Mouse (Mus musculus) megakaryocyte progenitor cell, adult 5-6 weeks (primary cell): Measurements from ENCODE around the gene Gm4216. TPM values are rescaled to one million over a fixed set of nuclear protein-coding genes. Genes with fewer than 3 reads are reported as not detected.
"Not testable (repeated sequence)": the region's sequence is repeated elsewhere in the genome, so short reads cannot be mapped to it uniquely, and the experiment has no call there.

ENCODE experiments used
- ATAC-seq: replicated peaks from 2 replicates; pipeline ENCODE4 v1.8.0; 2016; ENCODE audit warnings: mild to moderate bottlenecking, moderate TSS enrichment, inconsistent platforms; ENCODE audit not compliant: poor library complexity
- total RNA-seq, 2 experiments: library from RNA; stranded (forward) in 1 of 2; stranded (reverse) in 1 of 2; fragments of 157-497, 149-512 nt in 1 of 2; fragments of 200-1000 nt in 1 of 2; gene quantifications; 2 replicates each; pipeline versions ENCODE4 v1.2.3 to v1.2.4; 2015 to 2017

Gm4216 gene
- total RNA-seq (2015) (not detected in 2 replicates), total RNA-seq (2017) (not detected in 2 replicates)

DNA sequence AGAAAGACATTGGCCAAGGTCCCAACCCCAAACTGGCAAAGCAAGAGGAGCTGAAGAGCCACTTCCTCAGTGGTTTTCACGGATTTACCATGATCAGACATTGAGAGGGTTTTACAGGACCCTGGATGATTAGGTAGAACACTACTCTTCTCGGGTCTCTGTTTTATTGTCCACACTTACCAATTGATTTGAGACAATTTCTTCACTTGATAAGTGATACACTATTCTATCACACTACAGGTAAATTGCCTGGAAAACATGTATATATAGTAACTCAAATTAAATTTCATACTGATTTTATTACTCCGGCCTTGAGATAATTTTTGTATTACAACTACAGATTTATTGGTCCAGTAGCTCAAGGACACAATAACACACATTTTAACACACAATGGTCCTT lies at the start of gene Gm4216:
Gm4216 (minus strand) TSS at position 101 of the 400 bp plus-strand sequence.
- not testable (repeated sequence) for ATAC-seq

DNA sequence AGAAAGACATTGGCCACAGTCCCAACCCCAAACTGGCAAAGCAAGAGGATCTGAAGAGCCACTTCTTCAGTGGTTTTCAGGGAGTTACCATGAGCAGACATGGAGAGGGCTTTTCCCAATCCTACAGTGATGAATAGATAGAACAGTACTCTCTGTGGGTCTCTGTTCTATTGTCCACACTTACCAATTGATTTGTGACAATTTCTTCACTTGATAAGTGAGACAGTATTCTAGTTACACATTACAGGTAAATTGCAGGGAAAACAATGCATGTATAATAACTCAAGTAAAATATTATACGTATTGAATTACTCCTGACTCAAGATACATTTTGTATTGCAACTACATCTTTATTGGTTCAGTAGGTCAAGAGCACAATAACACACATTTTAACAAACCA lies 47.6 kb upstream of the Gm4216 start, which contains the start of gene Gm8720:
Gm8720 (minus strand) TSS at position 101 of the 400 bp plus-strand sequence.
- ATAC-seq: not testable (repeated sequence)

DNA sequence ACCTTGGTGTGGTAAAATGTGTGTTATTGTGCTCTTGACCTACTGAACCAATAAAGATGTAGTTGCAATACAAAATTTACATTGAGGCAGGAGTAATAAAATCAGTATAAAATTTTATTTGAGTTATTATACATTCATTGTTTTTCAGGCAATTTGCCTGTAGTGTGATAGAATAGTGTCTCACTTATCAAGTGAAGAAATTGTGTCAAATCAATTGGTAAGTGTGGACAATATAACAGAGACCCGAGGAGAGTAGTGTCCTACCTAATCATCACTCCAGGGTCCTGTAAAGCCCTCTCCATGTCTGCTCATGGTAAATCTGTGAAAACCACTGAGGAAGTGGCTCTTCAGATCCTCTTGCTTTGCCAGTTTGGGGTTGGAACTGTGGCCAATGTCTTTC lies 35.5 kb upstream of the Gm4216 start, which contains the start of gene Vmn1r163:
Vmn1r163 (plus strand) TSS at position 301 of the 400 bp plus-strand sequence.
- not testable (repeated sequence) for ATAC-seq

DNA sequence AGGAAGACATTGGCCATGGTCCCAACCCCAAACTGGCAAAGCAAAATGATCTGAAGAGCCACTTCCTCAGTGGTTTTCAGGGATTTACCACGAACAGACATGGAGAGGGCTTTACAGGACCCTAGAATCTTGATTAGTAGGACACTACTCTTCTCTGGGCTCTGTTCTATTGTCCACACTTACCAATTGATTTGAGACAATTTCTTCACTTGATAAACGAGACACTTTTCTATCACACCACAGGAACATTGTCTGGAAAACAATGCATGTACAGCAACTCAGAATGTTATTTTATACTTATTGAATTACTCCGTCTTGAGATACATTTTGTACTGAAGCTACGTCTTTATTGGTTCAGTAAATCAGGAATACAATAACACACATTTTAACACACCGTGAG lies 35.1 kb downstream of the Gm4216 start, which contains the start of gene Gm4214:
Gm4214 (minus strand) TSS at position 101 of the 400 bp plus-strand sequence.
- ATAC-seq: not testable (repeated sequence)

Other genes with a start within 250 kb of the Gm4216 start
- not detected in 2 replicates for gene Vmn1r158, start 229.1 kb downstream of the Gm4216 start, total RNA-seq (2015)
- gene Vmn1r158, start 229.1 kb downstream of the Gm4216 start, total RNA-seq (2017): not detected in 2 replicates
- not detected in 2 replicates for gene Vmn1r159, start 176.3 kb downstream of the Gm4216 start, total RNA-seq (2015)
- not detected in 2 replicates for gene Vmn1r159, start 176.3 kb downstream of the Gm4216 start, total RNA-seq (2017)
- gene Vmn1r160, start 148.7 kb downstream of the Gm4216 start, total RNA-seq (2015): not detected in 2 replicates
- gene Vmn1r160, start 148.7 kb downstream of the Gm4216 start, total RNA-seq (2017): not detected in 2 replicates
- gene Gm4214, start 35.2 kb downstream of the Gm4216 start, total RNA-seq (2015): not detected in 2 replicates
- not detected in 2 replicates for gene Gm4214, start 35.2 kb downstream of the Gm4216 start, total RNA-seq (2017)
- not detected in 2 replicates for gene Vmn1r163, start 35.6 kb upstream of the Gm4216 start, total RNA-seq (2015)
- gene Vmn1r163, start 35.6 kb upstream of the Gm4216 start, total RNA-seq (2017): not detected in 2 replicates
- not detected in 2 replicates for gene Gm8720, start 47.5 kb upstream of the Gm4216 start, total RNA-seq (2015)
- gene Gm8720, start 47.5 kb upstream of the Gm4216 start, total RNA-seq (2017): not detected in 2 replicates
- not detected in 2 replicates for gene Gm10662, start 124.6 kb upstream of the Gm4216 start, total RNA-seq (2015)
- not detected in 2 replicates for gene Gm10662, start 124.6 kb upstream of the Gm4216 start, total RNA-seq (2017)
- gene Vmn1r165, start 197.4 kb upstream of the Gm4216 start, total RNA-seq (2015): not detected in 2 replicates
- gene Vmn1r165, start 197.4 kb upstream of the Gm4216 start, total RNA-seq (2017): not detected in 2 replicates
- not detected in 2 replicates for gene Vmn1r166, start 231.8 kb upstream of the Gm4216 start, total RNA-seq (2015)
- not detected in 2 replicates for gene Vmn1r166, start 231.8 kb upstream of the Gm4216 start, total RNA-seq (2017)